Mouse (Mus musculus) forebrain, postnatal 0 days (tissue): ENCODE measurements around the gene Gosr1. TPM values are rescaled to one million over a fixed set of nuclear protein-coding genes. Genes with fewer than 3 reads are reported as not detected.
A peak's percentile ranks its signal among the peaks of the same experiment; 100 is the strongest.

Experiments used
- ATAC-seq: fragments of 200-750 bp; cut with Nextera tagmentation; 2 replicates; pipeline ENCODE4 v1.8.0; 2017; ENCODE audit warnings: mild to moderate bottlenecking, moderate library complexity
- DNase-seq: peaks from one replicate; pipeline ENCODE4 v3.0.0-alpha.2; 2015
- H3K27ac ChIP-seq: fragments of 300-500 bp; sonication (generic); 2 replicates; pipeline ENCODE4 v1.5.1; 2014; ENCODE audit warnings: low read depth, mild to moderate bottlenecking, antibody characterized with exemption, low read length, moderate library complexity, mixed read lengths
- H3K27me3 ChIP-seq: fragments of 300-500 bp; sonication (generic); 2 replicates; pipeline ENCODE4 v1.6.1; 2014; ENCODE audit warnings: mild to moderate bottlenecking, low read length, mixed read lengths; ENCODE audit not compliant: insufficient read depth
- H3K36me3 ChIP-seq: fragments of 300-500 bp; sonication (generic); 2 replicates; pipeline ENCODE4 v1.6.1; 2014; ENCODE audit warnings: mild to moderate bottlenecking, moderate library complexity; ENCODE audit not compliant: insufficient read depth
- H3K4me1 ChIP-seq: fragments of 300-500 bp; sonication (generic); 2 replicates; pipeline ENCODE4 v1.6.1; 2014; ENCODE audit warnings: antibody characterized with exemption; ENCODE audit not compliant: insufficient read depth
- H3K4me2 ChIP-seq: fragments of 300-500 bp; sonication (generic); 2 replicates; pipeline ENCODE4 v1.6.1; 2014; ENCODE audit warnings: low read depth, mild to moderate bottlenecking, moderate library complexity
- H3K4me3 ChIP-seq: fragments of 300-500 bp; sonication (generic); 2 replicates; pipeline ENCODE4 v1.5.1; 2014; ENCODE audit warnings: low read depth, low read length, mixed read lengths
- H3K9ac ChIP-seq: fragments of 300-500 bp; sonication (generic); 2 replicates; pipeline ENCODE4 v1.6.1; 2014; ENCODE audit warnings: mild to moderate bottlenecking
- H3K9me3 ChIP-seq: fragments of 300-500 bp; sonication (generic); 2 replicates; pipeline ENCODE4 v1.6.1; 2016; ENCODE audit warnings: low read length
- CTCF ChIP-seq: sonication (generic); IDR thresholded peaks from 2 replicates; pipeline ENCODE4 v1.5.1; 2016; ENCODE audit warnings: antibody characterized with exemption, control low read depth, low read depth
- WGBS: fragments of 180-500 bp; shearing (Covaris S2); extraction: QIAGEN DNeasy Blood & Tissue Kit; methylation state at CpG from one replicate; pipeline ENCODE4 v1.1.7; 2014; 5-methylcytosine and 5-hydroxymethylcytosine counted together
- polyA plus RNA-seq: library from polyadenylated mRNA; unstranded; fragments of >200 nt; fragmentation: Nextera tagmentation; extraction: Ambion mirVana; gene quantifications from 2 replicates; pipeline ENCODE4 v1.2.1, GENCODE M21; 2015
- total RNA-seq: library from RNA; depleted of rRNA; stranded (reverse); fragments of >200 nt; gene quantifications from 2 replicates; pipeline ENCODE4 v1.2.3, GENCODE M21; 2014

Gosr1 gene
- total and polyA plus RNA-seq, 2 experiments from 2014 or later = 22.0 to 35.0 TPM

DNA sequence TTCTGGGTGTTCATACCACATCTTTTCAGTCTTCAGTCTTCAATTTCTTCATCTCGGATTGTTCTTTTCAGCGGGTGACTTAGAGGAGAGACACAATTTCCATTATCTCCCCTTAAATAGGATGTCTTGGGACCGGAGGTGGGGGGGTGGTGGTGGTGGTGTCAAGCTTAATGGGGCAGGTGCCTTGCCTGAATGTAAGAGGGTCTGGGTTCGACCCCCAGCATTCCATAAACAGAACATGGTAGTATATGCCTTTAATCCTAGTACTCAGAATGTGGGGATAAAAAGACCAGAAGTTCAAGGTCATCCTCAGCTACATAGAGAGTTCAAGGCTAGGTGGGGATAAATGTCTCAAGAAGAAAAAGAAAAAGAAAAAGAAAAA, 353 bp upstream of the Gosr1 start:
- Histone ChIP-seq H3K4me2 (peak overlapping the region; percentile 67), H3K36me3 (peaks cover 13% of the 10 kb centered on the region), H3K4me1 (no peaks in the 10 kb centered on the region), H3K9me3 (no peaks in the 10 kb centered on the region), H3K27ac (no peak overlapping the region), H3K27me3 (no peaks in the 10 kb centered on the region), H3K4me3 (0 out of 2 replicates have a peak overlapping the region, but pooled peaks have one; percentile 96), H3K9ac (no peak overlapping the region)
- no peak for ATAC-seq
- no peak for TF ChIP-seq CTCF
- no peak for DNase-seq
- 15% methylated on average over 4 of the region's 4 CpGs for WGBS

DNA sequence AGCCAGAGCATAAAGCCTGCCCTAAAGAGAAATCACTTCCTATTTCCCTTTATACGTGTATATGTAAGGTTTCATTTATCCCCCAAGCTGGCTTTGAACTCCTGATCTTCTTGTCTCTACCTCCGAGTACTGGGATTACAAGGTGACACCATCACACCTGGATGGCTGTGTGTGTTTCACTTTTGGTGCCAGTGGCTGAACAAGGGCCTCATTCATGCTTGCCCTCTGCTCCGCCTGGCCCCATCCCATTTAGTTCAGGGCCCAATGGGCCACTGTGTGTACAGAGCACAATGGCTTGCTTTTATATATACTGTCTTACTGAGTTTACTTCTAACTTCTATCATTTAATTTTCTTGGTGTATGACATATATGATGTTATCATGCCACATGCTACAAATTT, 11.1 kb downstream of the Gosr1 start:
- no peak overlapping the region for H3K27ac ChIP-seq
- H3K27me3 ChIP-seq = no peaks in the 10 kb centered on the region
- H3K9me3 ChIP-seq = no peaks in the 10 kb centered on the region
- WGBS = 94% methylated on average over 3 of the region's 3 CpGs
- no peaks in the 10 kb centered on the region for H3K4me1 ChIP-seq
- no peak for ATAC-seq
- DNase-seq = no peak
- no peak for TF ChIP-seq CTCF
- H3K4me3 ChIP-seq = no peak overlapping the region
- peaks cover 59% of the 10 kb centered on the region for H3K36me3 ChIP-seq
- H3K9ac ChIP-seq = no peak overlapping the region
- no peak overlapping the region for H3K4me2 ChIP-seq

DNA sequence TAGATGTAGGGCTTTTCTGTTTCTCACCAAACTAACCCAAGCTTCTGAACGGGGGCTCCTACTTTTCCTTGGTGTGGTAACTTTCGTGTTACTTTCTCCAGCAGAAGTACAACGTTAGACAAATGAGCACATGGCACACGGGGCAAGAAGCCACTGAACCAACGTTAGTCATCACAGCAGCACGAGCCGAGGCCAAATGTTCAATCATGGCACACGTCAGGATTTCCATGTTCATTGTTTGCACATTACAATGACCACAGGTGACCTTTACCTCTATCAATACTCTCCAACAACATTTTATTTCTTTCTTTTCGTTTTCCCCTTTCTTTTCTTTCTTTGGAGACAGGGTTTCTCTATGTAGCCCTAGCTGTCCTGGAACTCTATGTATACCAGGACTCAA, 14.6 kb downstream of the Gosr1 start:
- H3K36me3 ChIP-seq = peaks cover 67% of the 10 kb centered on the region
- H3K4me3 ChIP-seq = no peak overlapping the region
- H3K9me3 ChIP-seq = no peaks in the 10 kb centered on the region
- H3K9ac ChIP-seq = no peak overlapping the region
- ATAC-seq (no peak), DNase-seq (no peak)
- no peak overlapping the region for H3K4me2 ChIP-seq
- H3K4me1 ChIP-seq = no peaks in the 10 kb centered on the region
- H3K27ac ChIP-seq = no peak overlapping the region
- H3K27me3 ChIP-seq = no peaks in the 10 kb centered on the region
- WGBS = 92% methylated on average over 9 of the region's 9 CpGs
- no peak for TF ChIP-seq CTCF

DNA sequence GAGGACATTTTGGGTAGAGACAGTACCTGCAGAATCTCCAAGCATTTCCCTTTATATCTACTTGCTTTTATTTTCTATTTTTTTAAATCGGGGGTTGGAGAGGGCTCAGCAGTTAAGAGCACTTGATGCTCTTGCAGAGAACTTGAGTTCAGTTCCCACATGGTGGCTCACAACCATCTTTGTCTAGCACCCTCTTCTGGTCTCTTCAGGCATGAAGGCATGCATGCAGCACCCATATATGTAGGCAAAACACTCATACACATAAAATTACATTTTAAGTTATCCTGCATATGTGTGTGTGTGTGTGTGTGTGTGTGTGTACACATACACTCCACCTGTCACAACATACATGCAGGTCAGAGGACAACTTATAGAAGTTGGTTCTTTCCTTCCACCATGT, 17.5 kb downstream of the Gosr1 start:
- Histone ChIP-seq H3K4me1 (no peaks in the 10 kb centered on the region), H3K9me3 (no peaks in the 10 kb centered on the region), H3K27me3 (no peaks in the 10 kb centered on the region), H3K36me3 (peaks cover 63% of the 10 kb centered on the region), H3K9ac (no peak overlapping the region), H3K27ac (no peak overlapping the region), H3K4me3 (no peak overlapping the region), H3K4me2 (no peak overlapping the region)
- ATAC-seq (no peak), DNase-seq (no peak)
- TF ChIP-seq CTCF = no peak
- WGBS = 97% methylated on average over 1 of the region's 1 CpGs

DNA sequence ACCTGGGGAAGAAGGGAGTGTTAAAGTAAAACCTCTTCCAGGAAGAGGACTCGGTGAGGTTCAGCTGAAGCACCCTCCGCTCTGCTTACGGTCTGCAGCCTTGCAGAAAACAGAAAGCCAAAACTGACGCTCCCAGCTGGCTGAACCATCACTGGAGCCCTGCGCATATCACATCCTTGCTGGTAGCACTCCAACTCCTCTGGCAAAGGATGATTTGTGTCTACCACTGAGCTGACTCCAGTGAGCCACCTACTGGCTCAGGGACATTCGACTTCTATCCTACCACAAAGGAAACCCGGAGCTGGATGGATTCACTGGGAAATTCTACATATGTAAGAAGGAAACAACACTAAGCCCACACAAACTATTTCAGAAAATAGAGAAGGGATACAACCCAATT, 18.8 kb downstream of the Gosr1 start:
- TF ChIP-seq CTCF = peak; percentile 67
- H3K27me3 ChIP-seq = no peaks in the 10 kb centered on the region
- H3K4me2 ChIP-seq = no peak overlapping the region
- H3K4me3 ChIP-seq = no peak overlapping the region
- 54% methylated on average over 7 of the region's 7 CpGs for WGBS
- DNase-seq (peak; percentile 74), ATAC-seq (peak; percentile 40)
- H3K9me3 ChIP-seq = no peaks in the 10 kb centered on the region
- peaks cover 59% of the 10 kb centered on the region for H3K36me3 ChIP-seq
- H3K4me1 ChIP-seq = no peaks in the 10 kb centered on the region
- H3K27ac ChIP-seq = no peak overlapping the region
- H3K9ac ChIP-seq = no peak overlapping the region

DNA sequence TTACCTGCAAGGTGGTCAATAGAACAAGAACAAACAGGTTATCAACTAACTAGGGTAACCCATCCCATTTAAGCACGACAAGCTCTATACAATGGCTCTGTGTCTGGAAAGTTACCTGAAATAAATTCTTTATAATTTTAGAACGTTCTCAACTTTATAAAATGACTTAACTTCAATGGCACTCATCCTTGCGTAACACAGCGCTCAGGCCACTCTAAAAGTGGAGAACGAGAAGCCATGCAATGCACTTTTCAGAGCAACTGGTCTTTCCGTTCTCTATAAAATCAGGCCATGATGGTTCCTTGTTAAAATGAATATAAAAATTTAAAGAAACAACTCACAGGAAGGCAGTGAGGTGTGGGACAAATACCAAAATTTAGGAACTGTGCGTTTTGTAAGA, 20.9 kb downstream of the Gosr1 start:
- H3K4me2 ChIP-seq = no peak overlapping the region
- H3K27me3 ChIP-seq = no peaks in the 10 kb centered on the region
- no peak overlapping the region for H3K4me3 ChIP-seq
- TF ChIP-seq CTCF = no peak
- DNase-seq (no peak), ATAC-seq (no peak)
- peaks cover 43% of the 10 kb centered on the region for H3K36me3 ChIP-seq
- H3K4me1 ChIP-seq = no peaks in the 10 kb centered on the region
- 99% methylated on average over 7 of the region's 7 CpGs for WGBS
- H3K9me3 ChIP-seq = no peaks in the 10 kb centered on the region
- H3K9ac ChIP-seq = no peak overlapping the region
- no peak overlapping the region for H3K27ac ChIP-seq

DNA sequence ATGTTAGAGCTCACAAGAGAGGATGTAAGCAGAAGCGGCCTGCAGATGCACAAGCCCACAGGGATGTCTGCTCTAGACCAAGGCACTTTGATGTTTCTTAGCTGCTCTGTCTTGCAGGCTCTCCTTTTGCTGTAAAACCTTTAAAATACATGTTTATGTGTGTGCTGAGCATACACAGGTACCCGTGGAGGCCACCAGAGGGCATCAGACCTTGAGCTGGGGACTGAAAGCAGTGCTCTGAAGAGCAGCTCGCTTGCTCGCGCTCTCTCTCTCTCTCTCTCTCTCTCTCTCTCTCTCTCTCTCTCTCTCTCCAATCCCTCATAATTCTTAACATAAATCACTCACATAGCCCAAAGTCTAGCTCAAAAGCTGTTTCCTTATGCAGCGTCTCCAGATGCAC, 24.3 kb downstream of the Gosr1 start:
- Histone ChIP-seq H3K4me3 (no peak overlapping the region), H3K4me2 (no peak overlapping the region), H3K4me1 (no peaks in the 10 kb centered on the region), H3K27me3 (no peaks in the 10 kb centered on the region), H3K36me3 (peaks cover 41% of the 10 kb centered on the region), H3K9ac (no peak overlapping the region), H3K27ac (no peak overlapping the region), H3K9me3 (no peaks in the 10 kb centered on the region)
- 78% methylated on average over 6 of the region's 6 CpGs for WGBS
- DNase-seq (peak; percentile 22), ATAC-seq (no peak; the same call in 1 of the 2 replicates)
- peak; percentile 57 for TF ChIP-seq CTCF
